Mouse (Mus musculus) embryonic fibroblast, embryonic 13.5 days (primary cell): ENCODE results near the gene Dnah8.

Experiments
- CTCF ChIP-seq: IDR thresholded peaks from 2 replicates; pipeline ENCODE4 v1.5.1; 2011; ENCODE audit warnings: mild to moderate bottlenecking, control low read depth, low read length, moderate library complexity, borderline replicate concordance; ENCODE audit not compliant: insufficient read depth
- POLR2A ChIP-seq: IDR thresholded peaks from 2 replicates; pipeline ENCODE4 v1.6.1; 2011; ENCODE audit warnings: low read depth, mild to moderate bottlenecking, control low read depth, low read length, moderate library complexity

- TF ChIP-seq CTCF (no peak), POLR2A (no peak)
Observed at GRCm38 (mm10) chr17:30638996-30639395, 14.8 kb downstream of the Dnah8 start.
